Mouse (Mus musculus) MEL-GATA-1-ER (cell line): Measurements from ENCODE around the gene Ctu2.

Source experiments
- DNase-seq: peaks from one replicate; pipeline ENCODE4 v3.0.0-alpha.2; 2012; ENCODE audit warnings: low read depth; ENCODE audit errors: extremely low read depth

The Ctu2 gene

DNA sequence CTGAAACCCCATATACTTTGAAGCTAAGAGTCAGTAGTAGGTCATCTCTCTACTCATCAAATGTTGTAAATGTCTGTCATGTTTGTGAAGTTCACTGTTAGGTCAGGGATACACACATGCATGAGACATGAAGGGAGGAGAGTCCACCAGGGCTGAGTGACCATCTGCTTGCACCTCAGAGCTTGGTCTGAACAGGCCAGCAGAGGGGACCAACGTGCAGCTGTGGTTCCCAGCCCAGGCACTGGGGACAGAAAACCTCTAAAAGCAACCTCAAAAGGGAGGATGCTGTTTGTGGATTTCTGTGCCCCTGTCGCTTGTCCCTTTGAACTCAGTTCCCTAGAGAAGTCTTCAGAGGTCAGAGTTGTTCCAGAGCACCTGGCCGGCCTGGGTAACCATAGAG lies 30.7 kb upstream of the Ctu2 start:
- DNase-seq = no peak

GRCm38 (mm10) chr8:122451161-122451703 lies 24.7 kb upstream of the Ctu2 start:
- no peak for DNase-seq

DNA sequence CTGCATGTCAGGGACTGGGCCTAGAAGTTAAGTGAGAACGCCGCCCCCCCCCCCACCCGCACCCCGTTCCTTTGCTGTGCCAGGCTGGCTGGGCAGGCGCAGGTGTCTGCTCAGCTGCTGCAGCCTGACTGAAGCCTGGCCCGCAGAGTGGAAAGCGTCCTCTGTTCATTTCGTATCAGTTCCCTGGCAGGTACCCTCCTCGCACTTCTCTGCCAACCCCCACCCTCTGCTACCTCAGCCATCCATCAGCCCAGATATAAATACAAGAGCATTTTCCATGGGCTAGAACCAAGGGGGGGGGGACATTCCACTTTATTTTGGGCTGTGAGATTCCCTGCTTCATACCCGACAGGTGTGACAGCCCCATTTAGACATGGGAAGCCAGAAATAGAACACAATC lies 23.8 kb upstream of the Ctu2 start:
- no peak for DNase-seq

- no peak for DNase-seq
Measured at GRCm38 (mm10) chr8:122454409-122454808, 21.5 kb upstream of the Ctu2 start.

GRCm38 (mm10) chr8:122457171-122457570 lies 18.8 kb upstream of the Ctu2 start:
- DNase-seq = no peak

- no peak for DNase-seq
Measured at GRCm38 (mm10) chr8:122459218-122459900, 16.6 kb upstream of the Ctu2 start.

DNA sequence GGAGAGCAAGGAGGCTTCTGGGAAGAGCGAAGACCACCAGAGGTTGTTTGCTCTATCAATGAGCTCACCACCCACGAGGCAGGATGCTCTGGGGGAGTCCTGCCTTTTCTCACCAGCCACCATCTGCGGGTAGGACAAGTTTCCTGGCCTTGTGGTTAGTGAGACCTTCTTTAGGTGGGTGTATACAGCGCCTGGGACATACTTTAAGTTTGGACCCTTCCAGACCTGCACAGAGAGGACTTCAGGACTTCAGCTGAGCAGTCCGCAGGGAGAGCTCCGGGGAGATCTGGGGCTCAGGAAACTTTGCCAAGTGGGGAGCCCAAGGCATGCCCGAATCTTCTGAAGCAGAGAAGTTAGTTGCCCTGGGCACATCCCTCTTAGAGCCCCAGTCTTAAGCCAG lies 16.0 kb upstream of the Ctu2 start:
- DNase-seq = no peak

DNA sequence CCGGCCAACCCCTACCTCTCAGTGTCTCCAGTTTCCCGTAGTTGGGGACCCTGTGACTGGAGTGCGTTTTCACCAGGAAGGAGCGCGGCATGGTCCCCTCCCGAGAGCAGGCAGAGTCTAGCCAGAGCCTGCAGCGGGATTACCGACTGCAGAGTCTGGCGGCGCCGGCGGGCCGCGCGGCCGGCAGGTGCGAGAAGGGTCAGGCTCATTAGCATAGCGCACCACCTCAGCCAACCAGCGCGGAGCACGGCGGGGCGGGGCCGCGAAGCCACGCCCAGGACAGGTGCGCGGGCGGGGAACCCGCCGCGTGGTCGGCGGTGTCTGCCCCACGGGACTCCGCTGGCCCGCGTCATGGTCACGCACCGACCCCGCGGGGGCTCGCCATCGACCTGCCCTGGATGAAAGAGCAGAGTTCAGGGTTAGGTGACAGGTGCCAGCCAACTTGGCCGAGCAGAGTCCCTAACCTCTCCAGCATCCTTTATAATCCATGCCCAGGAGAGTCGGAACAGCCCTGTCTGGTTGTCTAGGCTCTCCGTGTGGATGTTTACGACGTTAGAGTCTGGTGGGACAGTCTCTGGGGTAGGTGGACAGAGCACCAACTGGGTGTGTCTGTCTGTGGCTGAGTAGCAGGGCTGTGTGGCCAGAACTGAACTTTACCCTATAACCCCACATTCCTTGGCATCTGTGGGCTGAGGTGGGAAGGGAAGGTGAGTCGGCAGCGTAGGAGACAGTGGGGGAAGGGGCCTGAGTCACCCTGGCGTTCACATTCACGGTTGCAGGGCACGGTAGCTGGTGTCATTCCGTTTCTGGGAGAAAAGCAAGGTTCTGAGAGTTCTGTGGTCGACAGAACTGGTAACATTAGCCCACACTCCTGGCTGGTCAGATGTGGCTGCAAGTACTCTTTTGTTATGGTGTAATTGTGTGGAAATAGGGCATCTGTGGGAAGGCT lies 15.1 kb upstream of the Ctu2 start, which contains the start of gene Snai3:
Snai3 (minus strand) TSS at position 210 of the 949 bp plus-strand sequence.
- no peak for DNase-seq

GRCm38 (mm10) chr8:122461473-122462148 lies 14.3 kb upstream of the Ctu2 start:
- no peak for DNase-seq

DNA sequence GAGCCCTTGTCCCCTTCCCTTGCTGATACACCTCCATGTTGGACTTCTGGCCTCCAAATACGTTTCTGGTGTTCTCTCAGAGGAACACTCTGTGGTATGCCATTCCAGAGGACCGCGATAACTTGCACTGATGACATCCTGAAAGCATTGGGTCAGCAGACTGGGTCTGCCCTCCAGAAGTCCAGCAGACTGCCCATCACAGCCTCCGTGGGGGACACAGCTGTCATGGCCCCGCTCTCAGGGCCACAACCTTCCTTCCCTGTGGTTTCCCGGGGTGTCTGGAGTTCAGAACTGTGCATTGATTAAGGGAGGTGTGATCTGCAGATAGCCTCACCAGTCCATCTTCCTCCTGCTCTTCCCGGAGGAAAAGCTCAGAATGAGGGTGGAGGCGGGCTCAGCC lies 13.4 kb upstream of the Ctu2 start:
- no peak for DNase-seq

GRCm38 (mm10) chr8:122463651-122464640 lies 12.0 kb upstream of the Ctu2 start:
- no peak for DNase-seq

GRCm38 (mm10) chr8:122464985-122465384 lies 11.0 kb upstream of the Ctu2 start:
- DNase-seq = no peak

DNA sequence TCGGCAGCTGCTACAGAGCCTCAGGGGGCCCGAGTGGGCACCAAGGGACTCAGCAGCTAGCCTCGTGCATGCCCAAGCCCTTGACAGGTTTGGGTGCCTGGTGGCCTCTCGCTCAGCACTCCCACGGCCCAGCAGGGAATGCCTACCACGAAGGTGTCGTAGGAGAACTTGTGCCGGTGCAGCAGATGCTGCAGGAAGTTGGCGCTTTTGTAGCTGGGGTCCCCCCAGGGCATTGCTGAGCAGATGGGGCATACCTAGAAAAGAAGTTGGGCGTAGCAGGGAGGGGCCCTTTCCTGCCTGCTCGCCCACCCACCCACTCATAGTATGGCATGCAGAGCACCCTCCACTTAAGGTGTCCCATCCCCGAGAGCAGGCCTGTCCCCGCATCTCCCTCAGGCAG lies 8.1 kb upstream of the Ctu2 start:
- DNase-seq = no peak

- no peak for DNase-seq
Measured at GRCm38 (mm10) chr8:122469407-122469806, 6.5 kb upstream of the Ctu2 start.

GRCm38 (mm10) chr8:122469965-122470364 lies 6.0 kb upstream of the Ctu2 start:
- no peak for DNase-seq

DNA sequence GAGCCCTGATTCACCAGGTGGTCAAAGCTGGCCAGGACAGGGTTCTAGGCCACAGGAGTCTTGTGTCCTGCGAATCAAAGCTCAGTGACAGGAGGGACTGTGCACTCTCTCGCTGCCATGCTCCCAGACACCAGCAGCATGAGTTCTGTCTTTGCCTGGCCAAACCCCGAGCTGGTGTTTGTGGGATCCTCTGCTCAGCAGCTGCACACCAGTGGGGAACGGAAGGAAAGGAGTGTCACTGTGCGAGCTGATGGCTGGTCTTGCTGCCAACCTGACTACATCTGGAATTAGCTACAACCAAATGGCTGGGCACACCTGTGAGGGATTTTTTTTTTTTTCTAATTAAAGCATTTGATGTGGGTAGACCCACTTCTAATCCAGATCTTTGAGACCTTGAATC lies 5.3 kb upstream of the Ctu2 start:
- no peak for DNase-seq

GRCm38 (mm10) chr8:122473911-122474421 lies 2.0 kb upstream of the Ctu2 start:
- peak; percentile 76 for DNase-seq

DNA sequence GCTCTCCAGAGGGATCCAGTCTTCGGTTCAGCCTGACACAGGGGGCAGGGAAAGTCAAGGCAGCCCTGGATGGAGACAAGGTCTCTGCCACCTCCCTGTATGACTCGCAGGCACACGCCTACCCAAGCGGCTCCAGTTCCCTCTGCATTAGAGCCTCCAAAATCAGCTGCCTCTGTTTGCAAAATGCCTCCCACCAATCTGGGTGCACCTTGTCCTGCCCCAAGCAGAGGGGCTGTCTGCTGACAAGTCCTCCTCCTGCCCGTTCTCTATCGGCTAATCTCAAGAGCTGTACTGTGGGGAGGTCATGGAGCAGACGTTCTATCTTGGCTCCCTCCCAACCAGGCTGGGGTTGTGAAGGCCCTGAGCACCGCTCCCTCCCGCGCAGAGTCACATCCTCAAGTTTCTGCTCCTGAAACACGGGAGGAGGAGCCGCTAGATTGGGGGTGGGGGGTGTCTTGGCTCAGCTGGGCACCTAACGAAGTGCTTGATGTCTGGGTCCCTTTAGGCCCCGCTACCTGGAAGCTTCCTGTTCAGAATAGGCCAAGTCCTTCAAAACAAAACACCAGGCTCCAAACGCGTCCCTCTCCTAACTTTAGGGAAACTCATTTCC lies 887 bp upstream of the Ctu2 start:
- DNase-seq = peak; percentile 59

DNA sequence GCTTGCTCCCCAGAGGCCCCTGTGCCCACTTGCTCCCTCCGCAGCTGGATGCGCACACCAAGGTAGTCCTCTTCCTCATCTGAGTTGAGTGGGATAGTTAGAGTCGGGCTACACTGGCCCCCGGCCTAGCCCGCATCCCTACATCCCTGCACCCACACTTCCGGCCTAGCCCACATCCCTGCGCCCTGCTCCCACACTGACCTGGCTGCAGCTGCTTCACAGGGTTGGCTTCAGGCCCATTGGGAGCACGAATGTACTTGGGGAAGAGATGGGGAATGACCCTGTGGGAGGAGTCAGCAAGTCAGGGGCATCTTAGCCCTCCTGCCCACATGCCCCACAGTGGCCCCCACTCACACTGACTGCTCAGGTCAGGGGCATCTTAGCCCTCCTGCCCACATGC lies 6.5 kb downstream of the Ctu2 start:
- DNase-seq = no peak

DNA sequence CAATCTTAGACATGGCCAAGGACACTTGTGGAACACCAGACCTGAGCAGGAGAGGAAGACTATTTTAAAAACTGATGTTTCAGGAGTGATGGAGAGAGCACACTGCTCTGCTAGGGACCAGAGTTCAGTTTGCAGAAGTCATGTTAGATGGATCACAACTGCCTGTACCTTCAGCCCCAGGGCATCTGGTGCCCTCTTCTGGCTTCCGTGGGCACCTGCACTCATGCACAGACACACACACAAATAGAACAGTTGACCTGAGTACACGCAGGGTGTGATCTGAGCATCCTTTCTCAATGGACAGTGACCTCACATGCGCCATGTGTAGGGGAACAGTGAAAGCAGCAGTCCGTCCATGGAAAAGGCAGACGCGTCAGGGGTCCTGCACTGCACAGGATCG lies 7.9 kb downstream of the Ctu2 start:
- no peak for DNase-seq
